Mouse (Mus musculus) midbrain, embryonic 14.5 days (tissue): Measurements from ENCODE around the gene Mfap5. TPM values are rescaled to one million over a fixed set of nuclear protein-coding genes. Genes with fewer than 3 reads are reported as not detected.
"Not testable (repeated sequence)": the region's sequence is repeated elsewhere in the genome, so short reads cannot be mapped to it uniquely, and the experiment has no call there.

Source experiments
- ATAC-seq: fragments of 200-750 bp; cut with Nextera tagmentation; 2 replicates; pipeline ENCODE4 v1.8.0; 2017; ENCODE audit warnings: moderate number of reproducible peaks, moderate library complexity; ENCODE audit not compliant: low FRiP score, low TSS enrichment
- DNase-seq: peaks from one replicate; pipeline ENCODE4 v3.0.0-alpha.2; 2015
- H3K27ac ChIP-seq: fragments of 300-500 bp; sonication (generic); replicated peaks from 2 replicates; pipeline ENCODE4 v1.5.1; 2014; ENCODE audit warnings: mild to moderate bottlenecking, low read depth, low read length, moderate library complexity
- H3K27me3 ChIP-seq: fragments of 300-500 bp; sonication (generic); 2 replicates; pipeline ENCODE4 v1.6.1; 2014; ENCODE audit warnings: low read length, control low read depth, mixed read lengths; ENCODE audit not compliant: control insufficient read depth, insufficient read depth
- H3K36me3 ChIP-seq: fragments of 300-500 bp; sonication (generic); 2 replicates; pipeline ENCODE4 v1.6.1; 2014; ENCODE audit warnings: low read length, control low read depth; ENCODE audit not compliant: control insufficient read depth, insufficient read depth
- H3K4me1 ChIP-seq: fragments of 300-500 bp; sonication (generic); 2 replicates; pipeline ENCODE4 v1.6.1; 2014; ENCODE audit warnings: mild to moderate bottlenecking, antibody characterized with exemption, low read length, control low read depth; ENCODE audit not compliant: control insufficient read depth, insufficient read depth
- H3K4me2 ChIP-seq: fragments of 300-500 bp; sonication (generic); 2 replicates; pipeline ENCODE4 v1.6.1; 2014; ENCODE audit warnings: mild to moderate bottlenecking, low read length, moderate library complexity
- H3K4me3 ChIP-seq: fragments of 300-500 bp; sonication (generic); replicated peaks from 2 replicates; pipeline ENCODE4 v1.5.1; 2014; ENCODE audit warnings: low read depth, low read length
- H3K9ac ChIP-seq: fragments of 300-500 bp; sonication (generic); replicated peaks from 2 replicates; pipeline ENCODE4 v1.6.1; 2014; ENCODE audit warnings: mild to moderate bottlenecking, low read length, moderate library complexity
- H3K9me3 ChIP-seq: fragments of 300-500 bp; sonication (generic); 2 replicates; pipeline ENCODE4 v1.6.1; 2016; ENCODE audit warnings: low read length, control low read depth, mixed read lengths; ENCODE audit not compliant: control insufficient read depth
- WGBS: fragments of 180-500 bp; shearing (Covaris S2); extraction: QIAGEN DNeasy Blood & Tissue Kit; methylation state at CpG from one replicate; pipeline ENCODE4 v1.1.7; 2014; 5-methylcytosine and 5-hydroxymethylcytosine counted together
- polyA plus RNA-seq: library from polyadenylated mRNA; unstranded; fragments of >200 nt; fragmentation: Nextera tagmentation; extraction: Ambion mirVana; gene quantifications from 2 replicates; pipeline ENCODE4 v1.2.1, GENCODE M21; 2014

Mfap5 gene
- polyA plus RNA-seq, 1 experiment from 2014 or later, result 1.6 TPM

- Histone ChIP-seq H3K9ac (no peak overlapping the region), H3K27me3 (no peaks in the 10 kb centered on the region), H3K4me1 (no peaks in the 10 kb centered on the region), H3K27ac (no peak overlapping the region), H3K4me2 (no peak overlapping the region), H3K4me3 (no peak overlapping the region), H3K9me3 (no peaks in the 10 kb centered on the region), H3K36me3 (no peaks in the 10 kb centered on the region)
- ATAC-seq, result no peak
- 82% methylated on average over 4 of the region's 4 CpGs for WGBS
- no peak for DNase-seq
These were observed 604 bp upstream of the Mfap5 start for GRCm38 (mm10) chr6:122505041-122505440.

GRCm38 (mm10) chr6:122508494-122508893, 2.8 kb downstream of the Mfap5 start:
- Histone ChIP-seq H3K4me2 (no peak overlapping the region), H3K4me3 (no peak overlapping the region), H3K9ac (no peak overlapping the region), H3K4me1 (no peaks in the 10 kb centered on the region), H3K27ac (no peak overlapping the region), H3K27me3 (no peaks in the 10 kb centered on the region), H3K36me3 (no peaks in the 10 kb centered on the region), H3K9me3 (no peaks in the 10 kb centered on the region)
- 87% methylated on average over 8 of the region's 8 CpGs for WGBS
- DNase-seq (no peak), ATAC-seq (no peak)

GRCm38 (mm10) chr6:122512914-122513878, 7.6 kb downstream of the Mfap5 start:
- Histone ChIP-seq H3K27me3 (no peaks in the 10 kb centered on the region), H3K36me3 (no peaks in the 10 kb centered on the region), H3K9me3 (no peaks in the 10 kb centered on the region), H3K4me3 (no peak overlapping the region), H3K9ac (no peak overlapping the region), H3K27ac (no peak overlapping the region), H3K4me1 (no peaks in the 10 kb centered on the region), H3K4me2 (no peak overlapping the region)
- 71% methylated on average over 12 of the region's 12 CpGs for WGBS
- no peak for ATAC-seq
- DNase-seq, result no peak

- Histone ChIP-seq H3K4me3 (no peak overlapping the region), H3K36me3 (no peaks in the 10 kb centered on the region), H3K9me3 (no peaks in the 10 kb centered on the region), H3K9ac (no peak overlapping the region), H3K4me2 (no peak overlapping the region), H3K27ac (no peak overlapping the region), H3K4me1 (no peaks in the 10 kb centered on the region), H3K27me3 (no peaks in the 10 kb centered on the region)
- ATAC-seq (no peak), DNase-seq (no peak)
- WGBS, result 85% methylated on average over 3 of the region's 3 CpGs
These were observed 8.7 kb downstream of the Mfap5 start for GRCm38 (mm10) chr6:122514312-122514711.

- not testable (repeated sequence) for H3K27ac ChIP-seq, H3K4me3 ChIP-seq, H3K9ac ChIP-seq, H3K4me1 ChIP-seq, H3K36me3 ChIP-seq, DNase-seq, H3K4me2 ChIP-seq, ATAC-seq, H3K9me3 ChIP-seq, H3K27me3 ChIP-seq
- WGBS, result 90% methylated on average over 2 of the region's 2 CpGs
These were observed 10.1 kb downstream of the Mfap5 start for GRCm38 (mm10) chr6:122515762-122516161.

- no peaks in the 10 kb centered on the region for H3K4me1 ChIP-seq
- 95% methylated on average over 1 of the region's 1 CpGs for WGBS
- no peaks in the 10 kb centered on the region for H3K36me3 ChIP-seq
- no peaks in the 10 kb centered on the region for H3K27me3 ChIP-seq
- H3K9ac ChIP-seq, result no peak overlapping the region
- no peaks in the 10 kb centered on the region for H3K9me3 ChIP-seq
- no peak for ATAC-seq
- no peak overlapping the region for H3K4me2 ChIP-seq
- H3K4me3 ChIP-seq, result no peak overlapping the region
- no peak for DNase-seq
- H3K27ac ChIP-seq, result no peak overlapping the region
These were observed 12.0 kb downstream of the Mfap5 start for GRCm38 (mm10) chr6:122517668-122518067.

GRCm38 (mm10) chr6:122519384-122519783, 13.7 kb downstream of the Mfap5 start:
- no peak overlapping the region for H3K4me2 ChIP-seq
- no peaks in the 10 kb centered on the region for H3K9me3 ChIP-seq
- no peak for ATAC-seq
- H3K27me3 ChIP-seq, result no peaks in the 10 kb centered on the region
- no peak overlapping the region for H3K9ac ChIP-seq
- no peaks in the 10 kb centered on the region for H3K36me3 ChIP-seq
- 31% methylated on average over 2 of the region's 2 CpGs for WGBS
- H3K27ac ChIP-seq, result no peak overlapping the region
- H3K4me3 ChIP-seq, result no peak overlapping the region
- DNase-seq, result peak; percentile 80
- H3K4me1 ChIP-seq, result no peaks in the 10 kb centered on the region

- 70% methylated on average over 9 of the region's 9 CpGs for WGBS
- Histone ChIP-seq H3K36me3 (no peaks in the 10 kb centered on the region), H3K27me3 (no peaks in the 10 kb centered on the region), H3K27ac (no peak overlapping the region), H3K4me3 (no peak overlapping the region), H3K4me2 (peak overlapping the region; percentile 27; the same call in 1 of the 2 replicates), H3K9me3 (no peaks in the 10 kb centered on the region), H3K4me1 (no peaks in the 10 kb centered on the region), H3K9ac (no peak overlapping the region)
- ATAC-seq (peak; percentile 86), DNase-seq (peak; percentile 83)
These were observed 16.9 kb downstream of the Mfap5 start for GRCm38 (mm10) chr6:122522595-122522994.

- 84% methylated on average over 8 of the region's 8 CpGs for WGBS
- H3K9ac ChIP-seq, result no peak overlapping the region
- H3K4me1 ChIP-seq, result no peaks in the 10 kb centered on the region
- no peak overlapping the region for H3K4me3 ChIP-seq
- H3K4me2 ChIP-seq, result no peak overlapping the region
- H3K27me3 ChIP-seq, result no peaks in the 10 kb centered on the region
- H3K36me3 ChIP-seq, result no peaks in the 10 kb centered on the region
- no peaks in the 10 kb centered on the region for H3K9me3 ChIP-seq
- DNase-seq (no peak), ATAC-seq (no peak)
- H3K27ac ChIP-seq, result no peak overlapping the region
These were observed 17.6 kb downstream of the Mfap5 start for GRCm38 (mm10) chr6:122523289-122523688.
